Mouse (Mus musculus) heart, adult 18-20 months (tissue): ENCODE data around the gene Grk2. TPM values are rescaled to one million over a fixed set of nuclear protein-coding genes. Genes with fewer than 3 reads are reported as not detected.

ENCODE experiments used
- DNase-seq, 2 experiments: peaks; one replicate each; pipeline ENCODE4 v3.0.0; 2021 to 2022; ENCODE audit warnings: mixed read lengths in 1 of 2
- long read RNA-seq, 2 experiments: library from polyadenylated mRNA; stranded (forward); transcript quantifications; one replicate each; pipeline ENCODE4 v2.0.0; 2021
- total RNA-seq, 2 experiments: library from RNA; stranded (reverse); gene quantifications; 2 replicates each; pipeline ENCODE4 v1.2.3; 2021

Gene Grk2
- total RNA-seq: 10 to 100 TPM; 45.9 to 54.9 TPM
- long read RNA-seq, experiment 1, transcript Grk2-202 (21 exons, 3,376 nt): major isoform, 19 of 51 reads
- long read RNA-seq, experiment 1, partial matches to known transcripts: 1 of 51 reads
- long read RNA-seq, experiment 1, other reads (novel, unspliced or antisense): 31 of 51 reads
- long read RNA-seq, experiment 2, transcript Grk2-202 (21 exons, 3,376 nt): major isoform, 11 of 28 reads
- long read RNA-seq, experiment 2, partial matches to known transcripts: 1 of 28 reads
- long read RNA-seq, experiment 2, other reads (novel, unspliced or antisense): 16 of 28 reads

GRCm38 (mm10) chr19:4306190-4306577 lies at the start of gene Grk2:
TSS of gene Grk2 (minus strand) at chr19:4306222.
- DNase-seq: peak; percentile 83 to 87

- no peak for DNase-seq
Observed at GRCm38 (mm10) chr19:4349455-4349854, 43.4 kb upstream of the Grk2 start.

GRCm38 (mm10) chr19:4346479-4346878 lies 40.5 kb upstream of the Grk2 start:
- DNase-seq: no peak

- peak; percentile 77 to 78 for DNase-seq
Observed at GRCm38 (mm10) chr19:4338162-4338561, 32.1 kb upstream of the Grk2 start.

- peak; percentile 96 to 99 for DNase-seq
Observed at GRCm38 (mm10) chr19:4333791-4334190, 27.8 kb upstream of the Grk2 start.

- peak in 1 of 2 experiments; percentile 70 for DNase-seq
Observed at GRCm38 (mm10) chr19:4333100-4333775, 27.2 kb upstream of the Grk2 start.

- peak; percentile 72 to 75 for DNase-seq
Observed at GRCm38 (mm10) chr19:4332653-4333052, 26.6 kb upstream of the Grk2 start.

GRCm38 (mm10) chr19:4331273-4331672 lies 25.3 kb upstream of the Grk2 start:
- no peak for DNase-seq

- DNase-seq: no peak
Observed at GRCm38 (mm10) chr19:4330603-4331002, 24.6 kb upstream of the Grk2 start.

- no peak for DNase-seq
Observed at GRCm38 (mm10) chr19:4328737-4329304, 22.8 kb upstream of the Grk2 start.

GRCm38 (mm10) chr19:4326881-4327280 lies 20.9 kb upstream of the Grk2 start:
- DNase-seq: peak; percentile 29 to 42

- no peak for DNase-seq
Observed at GRCm38 (mm10) chr19:4326106-4326505, 20.1 kb upstream of the Grk2 start.

GRCm38 (mm10) chr19:4322134-4322533 lies 16.1 kb upstream of the Grk2 start:
- no peak for DNase-seq

GRCm38 (mm10) chr19:4321622-4322021 lies 15.6 kb upstream of the Grk2 start:
- DNase-seq: no peak

GRCm38 (mm10) chr19:4319272-4319671 lies 13.2 kb upstream of the Grk2 start:
- no peak for DNase-seq

GRCm38 (mm10) chr19:4317181-4317580 lies 11.2 kb upstream of the Grk2 start:
- no peak for DNase-seq

GRCm38 (mm10) chr19:4315223-4315944 lies 9.4 kb upstream of the Grk2 start:
- peak; percentile 56 to 75 for DNase-seq

- peak; percentile 70 to 74 for DNase-seq
Observed at GRCm38 (mm10) chr19:4309776-4310185, 3.8 kb upstream of the Grk2 start.

- no peak for DNase-seq
Observed at GRCm38 (mm10) chr19:4309302-4309701, 3.3 kb upstream of the Grk2 start.

- peak; percentile 56 to 61 for DNase-seq
Observed at GRCm38 (mm10) chr19:4305491-4306189, 382 bp downstream of the Grk2 start.

- peak in 1 of 2 experiments; percentile 37 for DNase-seq
Observed at GRCm38 (mm10) chr19:4304871-4305321, 1.1 kb downstream of the Grk2 start.

- peak; percentile 58 for DNase-seq
Observed at GRCm38 (mm10) chr19:4304251-4304821, 1.7 kb downstream of the Grk2 start.
